In genomic region chrX:57521117-57522095, GRCm38 (mm10) we compare ENCODE assay signal across 11 mouse cellular contexts. TPM values are rescaled to one million over a fixed set of nuclear protein-coding genes. Genes with fewer than 3 reads are reported as not detected.
A peak's percentile ranks its signal among the peaks of the same experiment; 100 is the strongest.
DNase-seq lines count a peak whose midpoint lies in the region; ATAC-seq and TF ChIP-seq lines count a peak whose summit lies in the region.
"Had no signal": no experiment of that assay in that cellular context is flagged by ENCODE, and none has a peak within 500 bp of the region (broad histone marks: within the 10 kb centered on the region; RNA-seq: fewer than 3 reads in every experiment).

No protein-coding gene starts in this region.

- H3K27ac ChIP-seq in stomach, postnatal 0 days (replicated peaks) = no peak overlapping the region

- H3K27me3 ChIP-seq in stomach, postnatal 0 days (ENCODE audit: control insufficient read depth, insufficient read depth, low read length) = no peaks in the 10 kb centered on the region

- H3K9ac ChIP-seq in stomach, postnatal 0 days (ENCODE audit: low read length) = no peak overlapping the region

- no peak overlapping the region for H3K4me2 ChIP-seq in stomach, postnatal 0 days (replicated peaks; ENCODE audit: low read depth)

- peak; percentile 0 for DNase-seq in CD4-positive, CD25-positive, alpha-beta regulatory T cell, adult 2 months (ENCODE audit: low read depth, low spot score)
- peak; percentile 9 for DNase-seq in right cerebral cortex, postnatal 4 days
- DNase-seq in right cerebral cortex, adult 2 months (ENCODE audit: low spot score in 2 of 2) = no peak
- peak; percentile 12 to 37 for DNase-seq in layer of hippocampus, postnatal 10 days (ENCODE audit: low spot score in 2 of 2)
- no peak for DNase-seq in stomach, postnatal 0 days (ENCODE audit: low spot score)
- no peak for DNase-seq in gastrocnemius, postnatal 4 days (ENCODE audit: low spot score in 2 of 2)
- DNase-seq in spleen, adult 18-20 months = no peak
- DNase-seq: adrenal gland, postnatal 14 days had no signal

- ATAC-seq in CD4-positive, CD25-positive, alpha-beta regulatory T cell, adult 4 months = no peak
- ATAC-seq in stomach, postnatal 0 days (ENCODE audit: low FRiP score, low TSS enrichment) = no peak

- H3K4me3 ChIP-seq in stomach, postnatal 0 days (ENCODE audit: low read depth, low read length) = no peak overlapping the region

- no peaks in the 10 kb centered on the region for H3K36me3 ChIP-seq in stomach, postnatal 0 days (ENCODE audit: control insufficient read depth, insufficient read depth, low read length)

- peak; percentile 22 for TF ChIP-seq CTCF in stomach, postnatal 0 days (IDR thresholded peaks at IDR 0.05; ENCODE audit: low read depth)

- no peak for TF ChIP-seq EP300 in stomach, postnatal 0 days (optimal IDR thresholded peaks at IDR 0.05)

- H3K4me1 ChIP-seq in stomach, postnatal 0 days (replicated peaks; ENCODE audit: control insufficient read depth, insufficient read depth) = no peaks in the 10 kb centered on the region

- 38% methylated on average over 28 of the region's 28 CpGs for WGBS in stomach, postnatal 0 days

- no peaks in the 10 kb centered on the region for H3K9me3 ChIP-seq in stomach, postnatal 0 days (ENCODE audit: control insufficient read depth, low read length)

RNA-seq across cellular contexts. Expression of gene Gpr101, which starts 17.8 kb away (rescaled TPM):
- not detected for polyA plus RNA-seq in CD4-positive, CD25-positive, alpha-beta regulatory T cell, adult 4 months (2017; shearing (Covaris generic))
- total RNA-seq in layer of hippocampus, postnatal 10 days (2021) = 1 to 10 TPM; 3.6 to 4.9 TPM
- not detected in 2 replicates for polyA plus RNA-seq in stomach, postnatal 0 days (2015; fragmentation: Nextera tagmentation; extraction: Ambion mirVana)
- not detected for total RNA-seq in gastrocnemius, postnatal 4 days (2021)
- total RNA-seq: adrenal gland, postnatal 14 days; monocyte, adult 5-6 weeks had no signal
- polyA plus RNA-seq: testis, adult 2 months had no signal

Comparison
In these comparisons a context has a peak if more than half of its experiments do, and no peak if none do; other contexts are left out.
1. DNase-seq: peak in CD4-positive, CD25-positive, alpha-beta regulatory T cell, adult 2 months (single experiment), right cerebral cortex, postnatal 4 days (single experiment) and layer of hippocampus, postnatal 10 days (2 of 2); none in right cerebral cortex, adult 2 months (0 of 2), stomach, postnatal 0 days (single experiment), gastrocnemius, postnatal 4 days (0 of 2) and spleen, adult 18-20 months (0 of 2).
2. RNA of gene Gpr101, which starts 17.8 kb away (total RNA-seq): 3.6 to 4.9 TPM in layer of hippocampus, postnatal 10 days; not detected in gastrocnemius, postnatal 4 days; every median in the first group is over 4 times any median in the second.